Mouse (Mus musculus) hindbrain, postnatal 0 days (tissue): ENCODE measurements around the gene Gsn. TPM values are rescaled to one million over a fixed set of nuclear protein-coding genes. Genes with fewer than 3 reads are reported as not detected.

Source experiments
- ATAC-seq: fragments of 200-750 bp; cut with Nextera tagmentation; 2 replicates; pipeline ENCODE4 v1.8.0; 2017; ENCODE audit warnings: mild to moderate bottlenecking, moderate TSS enrichment, moderate library complexity
- DNase-seq: peaks from one replicate; pipeline ENCODE4 v3.0.0-alpha.2; 2015; ENCODE audit warnings: low spot score
- H3K27ac ChIP-seq: fragments of 300-500 bp; sonication (generic); 2 replicates; pipeline ENCODE4 v1.5.1; 2014; ENCODE audit warnings: mild to moderate bottlenecking
- H3K27me3 ChIP-seq: fragments of 300-500 bp; sonication (generic); 2 replicates; pipeline ENCODE4 v1.6.1; 2014; ENCODE audit warnings: low read length, mixed read lengths; ENCODE audit not compliant: insufficient read depth
- H3K36me3 ChIP-seq: fragments of 300-500 bp; sonication (generic); 2 replicates; pipeline ENCODE4 v1.6.1; 2014; ENCODE audit warnings: low read length, mixed read lengths; ENCODE audit not compliant: insufficient read depth
- H3K4me1 ChIP-seq: fragments of 300-500 bp; sonication (generic); 2 replicates; pipeline ENCODE4 v1.6.1; 2014; ENCODE audit warnings: antibody characterized with exemption, low read length, mixed read lengths; ENCODE audit not compliant: insufficient read depth
- H3K4me2 ChIP-seq: fragments of 300-500 bp; sonication (generic); 2 replicates; pipeline ENCODE4 v1.6.1; 2014; ENCODE audit warnings: low read depth, mild to moderate bottlenecking, low read length, moderate library complexity, mixed read lengths
- H3K4me3 ChIP-seq: fragments of 300-500 bp; sonication (generic); 2 replicates; pipeline ENCODE4 v1.5.1; 2014; ENCODE audit warnings: low read length
- H3K9ac ChIP-seq: fragments of 300-500 bp; sonication (generic); replicated peaks from 2 replicates; pipeline ENCODE4 v1.6.1; 2014; ENCODE audit warnings: mild to moderate bottlenecking, low read length, moderate library complexity, mixed read lengths
- H3K9me3 ChIP-seq: fragments of 300-500 bp; sonication (generic); 2 replicates; pipeline ENCODE4 v1.6.1; 2016; ENCODE audit warnings: low read length, mixed read lengths
- CTCF ChIP-seq: IDR thresholded peaks from 2 replicates; pipeline ENCODE4 v1.5.1; 2016; ENCODE audit warnings: antibody characterized with exemption, control low read depth, low read depth
- WGBS: fragments of 180-500 bp; shearing (Covaris S2); extraction: QIAGEN DNeasy Blood & Tissue Kit; methylation state at CpG from one replicate; pipeline ENCODE4 v1.1.7; 2014; 5-methylcytosine and 5-hydroxymethylcytosine counted together
- polyA plus RNA-seq: library from polyadenylated mRNA; unstranded; fragments of >200 nt; fragmentation: Nextera tagmentation; extraction: Ambion mirVana; gene quantifications from 2 replicates; pipeline ENCODE4 v1.2.1, GENCODE M21; 2015
- total RNA-seq: library from RNA; depleted of rRNA; stranded (reverse); fragments of >200 nt; gene quantifications from 2 replicates; pipeline ENCODE4 v1.2.3, GENCODE M21; 2014

The Gsn gene
- total and polyA plus RNA-seq, 2 experiments from 2014 or later, result 33.8 to 50.1 TPM

- Histone ChIP-seq H3K4me1 (peaks cover 14% of the 10 kb centered on the region), H3K27ac (peak overlapping the region; percentile 56; the same call in 1 of the 2 replicates), H3K9ac (no peak overlapping the region), H3K36me3 (no peaks in the 10 kb centered on the region), H3K27me3 (no peaks in the 10 kb centered on the region), H3K9me3 (no peaks in the 10 kb centered on the region), H3K4me2 (no peak overlapping the region), H3K4me3 (no peak overlapping the region)
- TF ChIP-seq CTCF, result no peak
- ATAC-seq (no peak), DNase-seq (no peak)
- WGBS, result 86% methylated on average over 6 of the region's 6 CpGs
Observed at GRCm38 (mm10) chr2:35272881-35273280, 16.7 kb downstream of the Gsn start.

DNA sequence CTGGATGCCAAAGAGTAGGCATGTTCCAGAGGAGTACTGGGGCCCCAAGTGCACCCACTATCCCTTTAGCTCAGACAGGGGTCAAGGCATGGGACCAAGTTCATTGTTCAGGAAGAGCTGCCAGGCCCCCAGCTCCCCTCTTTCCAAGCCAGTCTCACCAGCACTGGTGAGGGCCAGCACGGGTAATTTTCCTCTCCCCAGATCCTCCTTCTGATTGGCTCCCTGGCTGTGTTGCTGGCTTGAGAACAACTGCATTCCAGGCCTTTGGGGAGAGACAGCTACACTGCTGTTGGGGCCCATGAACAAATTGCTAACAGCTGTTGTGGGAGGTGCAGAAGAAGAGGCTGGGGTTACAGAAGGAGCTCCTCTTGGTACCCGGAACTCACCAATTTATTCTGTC, 17.4 kb downstream of the Gsn start:
- DNase-seq (peak; percentile 36), ATAC-seq (no peak)
- Histone ChIP-seq H3K4me2 (no peak overlapping the region), H3K27ac (peak overlapping the region; percentile 56; the same call in 1 of the 2 replicates), H3K27me3 (no peaks in the 10 kb centered on the region), H3K9me3 (no peaks in the 10 kb centered on the region), H3K4me1 (peaks cover 14% of the 10 kb centered on the region), H3K9ac (no peak overlapping the region), H3K36me3 (no peaks in the 10 kb centered on the region), H3K4me3 (no peak overlapping the region)
- WGBS, result 16% methylated on average over 2 of the region's 2 CpGs
- TF ChIP-seq CTCF, result no peak

- peak; percentile 55 for DNase-seq
- H3K9ac ChIP-seq, result no peak overlapping the region
- peak; percentile 69 for ATAC-seq
Observed at GRCm38 (mm10) chr2:35277686-35278085, 21.5 kb downstream of the Gsn start.

GRCm38 (mm10) chr2:35278371-35279210, 22.4 kb downstream of the Gsn start:
- TF ChIP-seq CTCF, result no peak
- Histone ChIP-seq H3K4me1 (peaks cover 2% of the 10 kb centered on the region), H3K9ac (no peak overlapping the region), H3K36me3 (no peaks in the 10 kb centered on the region), H3K27me3 (peaks cover 3% of the 10 kb centered on the region), H3K27ac (no peak overlapping the region), H3K4me2 (no peak overlapping the region), H3K4me3 (no peak overlapping the region), H3K9me3 (no peaks in the 10 kb centered on the region)
- ATAC-seq, result no peak
- DNase-seq, result no peak
- WGBS, result 81% methylated on average over 7 of the region's 7 CpGs

More at GRCm38 (mm10) chr2:35277686-35278085, 21.5 kb downstream of the Gsn start:
- TF ChIP-seq CTCF, result no peak
- H3K27ac ChIP-seq, result peak overlapping the region; percentile 28; the same call in 1 of the 2 replicates
- H3K4me2 ChIP-seq, result no peak overlapping the region
- no peaks in the 10 kb centered on the region for H3K36me3 ChIP-seq
- no peaks in the 10 kb centered on the region for H3K9me3 ChIP-seq
- peaks cover 8% of the 10 kb centered on the region; the same call in 1 of the 2 replicates for H3K4me1 ChIP-seq
- H3K4me3 ChIP-seq, result no peak overlapping the region
- 67% methylated on average over 3 of the region's 3 CpGs for WGBS
- H3K27me3 ChIP-seq, result peaks cover 3% of the 10 kb centered on the region; the same call in 1 of the 2 replicates

GRCm38 (mm10) chr2:35280001-35280400, 23.8 kb downstream of the Gsn start:
- WGBS, result 73% methylated on average over 3 of the region's 3 CpGs
- Histone ChIP-seq H3K9ac (no peak overlapping the region), H3K36me3 (no peaks in the 10 kb centered on the region), H3K4me2 (no peak overlapping the region), H3K4me3 (no peak overlapping the region), H3K27ac (no peak overlapping the region), H3K27me3 (peaks cover 3% of the 10 kb centered on the region), H3K4me1 (no peaks in the 10 kb centered on the region; the same call in 1 of the 2 replicates), H3K9me3 (no peaks in the 10 kb centered on the region)
- no peak for DNase-seq
- TF ChIP-seq CTCF, result no peak
- ATAC-seq, result no peak

- Histone ChIP-seq H3K27me3 (peaks cover 3% of the 10 kb centered on the region), H3K4me2 (peak overlapping the region; percentile 53), H3K4me1 (no peaks in the 10 kb centered on the region; the same call in 1 of the 2 replicates), H3K36me3 (no peaks in the 10 kb centered on the region), H3K27ac (no peak overlapping the region), H3K4me3 (peak overlapping the region; percentile 27), H3K9ac (no peak overlapping the region; the same call in 1 of the 2 replicates), H3K9me3 (no peaks in the 10 kb centered on the region)
- DNase-seq, result no peak
- TF ChIP-seq CTCF, result no peak
- 6% methylated on average over 32 of the region's 32 CpGs for WGBS
- 0 out of 2 replicates have a peak, but pooled peaks have one; percentile 30 for ATAC-seq
Observed at GRCm38 (mm10) chr2:35282214-35282613, 26.0 kb downstream of the Gsn start.

DNA sequence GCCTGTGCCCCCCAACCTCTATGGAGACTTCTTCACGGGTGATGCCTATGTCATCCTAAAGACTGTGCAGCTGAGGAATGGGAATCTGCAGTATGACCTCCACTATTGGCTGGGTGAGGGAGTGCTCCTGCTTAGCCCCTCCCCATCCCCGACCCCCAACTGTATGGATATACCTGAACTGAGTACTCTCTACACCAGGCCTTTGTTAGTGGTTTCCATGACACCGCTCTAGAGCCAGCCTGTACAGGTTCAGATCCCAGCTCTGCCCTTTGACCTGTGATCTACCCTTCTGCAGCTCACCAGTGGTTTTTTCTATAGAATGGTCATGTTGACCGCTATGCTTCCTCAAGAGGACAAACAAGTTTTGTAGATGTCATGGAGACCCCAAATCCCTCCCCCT, 27.8 kb downstream of the Gsn start:
- H3K4me3 ChIP-seq, result no peak overlapping the region
- no peak overlapping the region for H3K9ac ChIP-seq
- H3K36me3 ChIP-seq, result no peaks in the 10 kb centered on the region
- no peak overlapping the region for H3K27ac ChIP-seq
- TF ChIP-seq CTCF, result no peak
- H3K9me3 ChIP-seq, result no peaks in the 10 kb centered on the region
- ATAC-seq, result no peak
- DNase-seq, result no peak
- H3K27me3 ChIP-seq, result peaks cover 3% of the 10 kb centered on the region
- no peaks in the 10 kb centered on the region; the same call in 1 of the 2 replicates for H3K4me1 ChIP-seq
- H3K4me2 ChIP-seq, result no peak overlapping the region
- 87% methylated on average over 4 of the region's 4 CpGs for WGBS
